Mouse (Mus musculus): ENCODE data around the gene Gng5. TPM values are rescaled to one million over a fixed set of nuclear protein-coding genes. Genes with fewer than 3 reads are reported as not detected.
A peak's percentile ranks its signal among the peaks of the same experiment; 100 is the strongest.

Gene Gng5
- total RNA-seq (2017), result 93.1 and 141 TPM in 2 replicates

GRCm38 (mm10) chr3:146499431-146500002 lies at the start of gene Gng5, which contains the start of gene Spata1:
Gene Gng5 (plus strand): TSS chr3:146499807.
Gene Spata1 (minus strand): TSS chr3:146499753.
- peak; percentile 74 for ATAC-seq (replicated peaks; ENCODE audit: low read depth, poor library complexity, severe bottlenecking)

- ATAC-seq (replicated peaks; ENCODE audit: low read depth, poor library complexity, severe bottlenecking), result peak; percentile 92
These were observed 49.2 kb upstream of the Gng5 start for GRCm38 (mm10) chr3:146450371-146450841.

- no peak for ATAC-seq (replicated peaks; ENCODE audit: low read depth, poor library complexity, severe bottlenecking)
These were observed 48.2 kb upstream of the Gng5 start for GRCm38 (mm10) chr3:146451375-146451774.

- no peak for ATAC-seq (replicated peaks; ENCODE audit: low read depth, poor library complexity, severe bottlenecking)
These were observed 36.7 kb upstream of the Gng5 start for GRCm38 (mm10) chr3:146462939-146463338.

GRCm38 (mm10) chr3:146469226-146469625 lies 30.4 kb upstream of the Gng5 start:
- ATAC-seq (replicated peaks; ENCODE audit: low read depth, poor library complexity, severe bottlenecking), result no peak

- ATAC-seq (replicated peaks; ENCODE audit: low read depth, poor library complexity, severe bottlenecking), result no peak
These were observed 26.9 kb upstream of the Gng5 start for GRCm38 (mm10) chr3:146472657-146473056.

- ATAC-seq (replicated peaks; ENCODE audit: low read depth, poor library complexity, severe bottlenecking), result no peak
These were observed 25.9 kb upstream of the Gng5 start for GRCm38 (mm10) chr3:146473741-146474140.

GRCm38 (mm10) chr3:146474428-146474827 lies 25.2 kb upstream of the Gng5 start:
- ATAC-seq (replicated peaks; ENCODE audit: low read depth, poor library complexity, severe bottlenecking), result no peak

GRCm38 (mm10) chr3:146482044-146482443 lies 17.6 kb upstream of the Gng5 start:
- no peak for ATAC-seq (replicated peaks; ENCODE audit: low read depth, poor library complexity, severe bottlenecking)

GRCm38 (mm10) chr3:146486464-146486863 lies 13.1 kb upstream of the Gng5 start:
- no peak for ATAC-seq (replicated peaks; ENCODE audit: low read depth, poor library complexity, severe bottlenecking)

GRCm38 (mm10) chr3:146494941-146495340 lies 4.7 kb upstream of the Gng5 start:
- ATAC-seq (replicated peaks; ENCODE audit: low read depth, poor library complexity, severe bottlenecking), result no peak

GRCm38 (mm10) chr3:146498989-146499388 lies 618 bp upstream of the Gng5 start:
- no peak for ATAC-seq (replicated peaks; ENCODE audit: low read depth, poor library complexity, severe bottlenecking)

- peak; percentile 26 for ATAC-seq (replicated peaks; ENCODE audit: low read depth, poor library complexity, severe bottlenecking)
These were observed 599 bp downstream of the Gng5 start for GRCm38 (mm10) chr3:146500003-146500809.

GRCm38 (mm10) chr3:146500810-146501201 lies 1.2 kb downstream of the Gng5 start:
- ATAC-seq (replicated peaks; ENCODE audit: low read depth, poor library complexity, severe bottlenecking), result peak; percentile 27; the same call in 1 of the 2 replicates

GRCm38 (mm10) chr3:146501601-146502123 lies 2.1 kb downstream of the Gng5 start:
- no peak for ATAC-seq (replicated peaks; ENCODE audit: low read depth, poor library complexity, severe bottlenecking)

GRCm38 (mm10) chr3:146506711-146507110 lies 7.1 kb downstream of the Gng5 start:
- ATAC-seq (replicated peaks; ENCODE audit: low read depth, poor library complexity, severe bottlenecking), result no peak

GRCm38 (mm10) chr3:146520226-146520797 lies 20.7 kb downstream of the Gng5 start:
- no peak for ATAC-seq (replicated peaks; ENCODE audit: low read depth, poor library complexity, severe bottlenecking)

GRCm38 (mm10) chr3:146520798-146521651 lies 21.4 kb downstream of the Gng5 start, which contains the start of gene Rpf1:
Gene Rpf1 (minus strand): TSS chr3:146521429.
- peak; percentile 96 for ATAC-seq (replicated peaks; ENCODE audit: low read depth, poor library complexity, severe bottlenecking)

- peak; percentile 26; the same call in 1 of the 2 replicates for ATAC-seq (replicated peaks; ENCODE audit: low read depth, poor library complexity, severe bottlenecking)
These were observed 22.0 kb downstream of the Gng5 start for GRCm38 (mm10) chr3:146521652-146522020.

GRCm38 (mm10) chr3:146528335-146528734 lies 28.7 kb downstream of the Gng5 start:
- no peak for ATAC-seq (replicated peaks; ENCODE audit: low read depth, poor library complexity, severe bottlenecking)

Measured in common myeloid progenitor, adult 5-6 weeks (primary cell).